Mouse (Mus musculus): ENCODE measurements at regions not wholly inside any gene's neighbourhood (a gene's known extent, or its start where the extent isn't known, plus 50 kb on each side); places are given as distances from the start of the nearest gene placed in this dataset.

- DNase-seq: no peak
Measured at GRCm38 (mm10) chr14:48942882-48943281, 123.0 kb upstream of the Ap5m1 start.

GRCm38 (mm10) chr14:48930886-48931285 is 135.0 kb upstream of the Ap5m1 start:
- peak; percentile 84 to 89 for DNase-seq

GRCm38 (mm10) chr14:48925870-48926269 is 140.0 kb upstream of the Ap5m1 start:
- no peak for DNase-seq

GRCm38 (mm10) chr14:48909420-48909819 is 156.5 kb upstream of the Ap5m1 start:
- peak; percentile 97 to 98 for DNase-seq

- DNase-seq: peak; percentile 66 to 78
Measured at GRCm38 (mm10) chr14:48907991-48908698, 157.8 kb upstream of the Ap5m1 start.

- DNase-seq: peak; percentile 97 to 98
Measured at GRCm38 (mm10) chr14:48907403-48907973, 158.4 kb upstream of the Ap5m1 start.

- DNase-seq: peak; percentile 48 to 68
Measured at GRCm38 (mm10) chr14:48906956-48907355, 158.9 kb upstream of the Ap5m1 start.

GRCm38 (mm10) chr14:48904576-48904975 is 161.3 kb upstream of the Ap5m1 start:
- no peak for DNase-seq

GRCm38 (mm10) chr14:48903526-48903925 is 162.4 kb upstream of the Ap5m1 start:
- DNase-seq: peak; percentile 55 to 56

- no peak for DNase-seq
Measured at GRCm38 (mm10) chr14:48900201-48900600, 165.7 kb upstream of the Ap5m1 start.

GRCm38 (mm10) chr14:48897140-48897539 is 168.8 kb upstream of the Ap5m1 start:
- DNase-seq: no peak

GRCm38 (mm10) chr14:48896235-48896634 is 169.7 kb upstream of the Ap5m1 start:
- DNase-seq: no peak

GRCm38 (mm10) chr14:48891216-48891615 is 174.7 kb upstream of the Ap5m1 start:
- DNase-seq: peak in 1 of 2 experiments; percentile 38

GRCm38 (mm10) chr14:48888954-48889353 is 176.9 kb upstream of the Ap5m1 start:
- DNase-seq: peak; percentile 74 to 75

- no peak for DNase-seq
Measured at GRCm38 (mm10) chr14:48880041-48880440, 185.9 kb upstream of the Ap5m1 start.

GRCm38 (mm10) chr14:48877998-48878657 is 187.8 kb upstream of the Ap5m1 start:
- no peak for DNase-seq

- no peak for DNase-seq
Measured at GRCm38 (mm10) chr14:48871313-48871712, 194.6 kb upstream of the Ap5m1 start.

GRCm38 (mm10) chr14:48869956-48870355 is 195.9 kb upstream of the Ap5m1 start:
- DNase-seq: no peak

GRCm38 (mm10) chr14:48855453-48855852 is 181.8 kb upstream of the Otx2 start:
- no peak for DNase-seq

GRCm38 (mm10) chr14:48854188-48854924 is 180.7 kb upstream of the Otx2 start:
- DNase-seq: peak; percentile 26 to 56

- DNase-seq: no peak
Measured at GRCm38 (mm10) chr14:48853479-48854187, 180.0 kb upstream of the Otx2 start.

GRCm38 (mm10) chr14:48852787-48853186 is 179.2 kb upstream of the Otx2 start:
- no peak for DNase-seq

- DNase-seq: no peak
Measured at GRCm38 (mm10) chr14:48852061-48852460, 178.4 kb upstream of the Otx2 start.
